Mouse (Mus musculus) kidney, adult 2 months (tissue): ENCODE data around the gene Trmt10c.

Source experiments
- CTCF ChIP-seq: fragments of 200-500 bp; conservative IDR thresholded peaks from 2 replicates; pipeline ENCODE4 v1.5.1; 2011; ENCODE audit warnings: low read depth, mild to moderate bottlenecking, control low read depth, low read length, moderate library complexity, mixed read lengths; ENCODE audit not compliant: insufficient read depth, insufficient read length
- POLR2A ChIP-seq: fragments of 200-500 bp; IDR thresholded peaks from one replicate; pipeline ENCODE4 v1.6.1; 2011; ENCODE audit warnings: low read depth, low read length, control low read depth

DNA sequence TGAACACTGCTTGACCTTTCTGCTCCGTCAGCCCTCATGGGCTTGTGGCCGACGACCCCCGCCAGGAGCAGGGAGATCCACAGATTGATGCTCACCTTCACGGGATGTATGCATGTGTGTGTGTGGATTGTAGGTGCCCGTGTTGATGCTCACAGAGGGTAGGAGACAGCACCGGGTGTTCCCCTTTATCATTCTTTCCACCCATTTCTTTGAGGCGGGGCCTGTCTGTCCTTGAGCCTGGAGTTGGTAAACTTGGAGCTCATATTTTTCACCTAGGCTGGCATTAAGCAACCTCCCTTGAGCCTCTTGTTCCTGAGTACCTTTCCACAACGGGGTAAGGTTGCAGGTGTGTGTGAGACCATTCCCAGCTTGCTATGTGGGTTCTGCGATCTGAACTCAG lies 20.5 kb upstream of the Trmt10c start:
- no peak for TF ChIP-seq POLR2A
- no peak for TF ChIP-seq CTCF
